Mouse (Mus musculus) adrenal gland, adult 2 months (tissue): ENCODE measurements around the gene Actr6. TPM values are rescaled to one million over a fixed set of nuclear protein-coding genes. Genes with fewer than 3 reads are reported as not detected.
"Not testable (repeated sequence)": the region's sequence is repeated elsewhere in the genome, so short reads cannot be mapped to it uniquely, and the experiment has no call there.

Experiments used
- DNase-seq: peaks from one replicate; pipeline ENCODE4 v3.0.0; 2021
- polyA plus RNA-seq: library from polyadenylated mRNA; depleted of rRNA; stranded (reverse); fragments of >200 nt; gene quantifications from 2 replicates; pipeline ENCODE4 v1.2.3, GENCODE M21; 2012; rRNA removed
- total RNA-seq, 2 experiments: library from RNA; stranded (reverse); gene quantifications; 2 replicates each; pipeline ENCODE4 v1.2.3; 2021

The Actr6 gene
- total and polyA plus RNA-seq, 3 experiments = 0.42 to 21.3 (median 15.4) TPM

DNA sequence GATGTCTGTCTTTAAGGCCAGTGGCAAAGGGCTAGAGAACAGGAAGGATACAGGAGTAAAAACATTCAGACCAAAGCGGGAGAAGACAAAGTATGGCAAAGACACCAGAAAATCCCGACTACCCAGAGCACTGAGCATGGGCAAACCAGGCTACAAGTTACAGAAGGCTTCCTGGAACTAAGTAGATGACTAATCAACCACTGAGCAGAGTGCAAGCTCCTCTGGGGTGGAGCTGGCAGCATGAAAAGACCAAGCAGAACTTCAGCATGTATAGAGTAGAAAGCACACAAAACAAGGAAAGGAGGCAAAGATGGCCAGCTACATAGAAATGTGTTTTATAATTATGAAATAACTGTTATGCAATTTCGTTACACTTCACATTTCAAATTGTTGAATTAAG lies 51.6 kb downstream of the Actr6 start:
- DNase-seq = no peak

- no peak for DNase-seq
Measured at GRCm38 (mm10) chr10:89679448-89679847, 52.6 kb downstream of the Actr6 start.

GRCm38 (mm10) chr10:89678054-89678453 lies 54.0 kb downstream of the Actr6 start:
- no peak for DNase-seq

GRCm38 (mm10) chr10:89676609-89677008 lies 55.5 kb downstream of the Actr6 start:
- no peak for DNase-seq

DNA sequence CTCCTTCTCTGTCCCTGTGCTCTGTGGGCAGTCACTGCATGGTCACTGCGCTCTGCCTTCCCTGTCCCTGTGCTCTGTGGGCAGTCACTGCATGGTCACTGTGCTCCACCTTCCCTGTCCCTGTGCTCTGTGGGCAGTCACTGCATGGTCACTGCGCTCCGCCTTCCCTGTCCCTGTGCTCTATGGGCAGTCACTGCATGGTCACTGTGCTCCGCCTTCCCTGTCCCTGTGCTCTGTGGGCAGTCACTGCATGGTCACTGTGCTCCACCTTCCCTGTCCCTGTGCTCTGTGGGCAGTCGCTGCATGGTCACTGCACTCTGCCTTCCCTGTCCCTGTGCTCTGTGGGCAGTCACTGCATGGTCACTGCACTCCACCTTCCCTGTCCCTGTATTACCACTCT lies 61.7 kb downstream of the Actr6 start:
- not testable (repeated sequence) for DNase-seq

GRCm38 (mm10) chr10:89667571-89667970 lies 64.5 kb downstream of the Actr6 start:
- no peak for DNase-seq

- DNase-seq = no peak
Measured at GRCm38 (mm10) chr10:89665679-89666078, 66.4 kb downstream of the Actr6 start.

DNA sequence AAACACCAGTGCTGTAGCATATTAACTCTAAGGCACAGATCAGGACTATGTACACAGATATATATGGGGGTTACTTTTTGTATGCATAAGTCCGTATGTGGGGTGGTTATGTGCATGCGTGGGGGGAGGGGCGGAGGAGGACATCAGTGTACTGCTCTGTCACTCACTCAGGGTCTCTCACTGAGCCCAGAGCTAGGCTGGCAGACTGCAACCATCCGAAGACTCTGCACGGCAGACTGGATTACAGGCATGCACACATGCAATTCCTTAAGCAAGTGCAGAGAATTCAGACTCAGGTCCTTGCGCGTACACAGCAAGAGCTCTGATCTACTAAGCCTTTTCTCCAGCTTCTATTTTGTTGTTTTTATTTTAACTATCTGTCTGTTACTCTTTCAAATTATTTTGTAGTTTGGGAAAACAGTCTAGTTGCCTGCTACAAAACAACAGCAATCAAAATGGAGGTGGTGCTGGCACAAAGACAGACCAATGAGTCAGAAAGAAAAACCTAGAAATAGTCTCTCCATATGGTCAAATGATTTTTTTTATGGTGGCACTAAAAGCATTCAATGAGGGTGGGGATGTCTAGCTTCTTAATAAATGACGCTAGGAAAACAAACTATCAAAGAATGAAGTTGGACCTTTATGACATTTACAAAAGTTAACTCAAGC lies 67.0 kb downstream of the Actr6 start:
- no peak for DNase-seq

Other genes with a start within 250 kb of the Actr6 start
- gene Nr1h4, start 198.7 kb downstream of the Actr6 start, total RNA-seq = 10 to 100 TPM; 20.3 to 23.5 TPM
- gene Nr1h4, start 198.7 kb downstream of the Actr6 start, polyA plus RNA-seq = 6.3 and 8.4 TPM in 2 replicates
- gene Slc17a8, start 111.0 kb downstream of the Actr6 start, total RNA-seq = not detected
- not detected in 2 replicates for gene Slc17a8, start 111.0 kb downstream of the Actr6 start, polyA plus RNA-seq
- 10 to 100 TPM; 36.6 to 57.4 TPM for gene Scyl2, start 46.0 kb downstream of the Actr6 start, total RNA-seq
- gene Scyl2, start 46.0 kb downstream of the Actr6 start, polyA plus RNA-seq = 11.1 and 13.3 TPM in 2 replicates
- 10 to 100 TPM; 71.5 to 80.9 TPM for gene Uhrf1bp1l, start 12.7 kb upstream of the Actr6 start, total RNA-seq
- gene Uhrf1bp1l, start 12.7 kb upstream of the Actr6 start, polyA plus RNA-seq = 11.9 and 14.6 TPM in 2 replicates
- gene Anks1b, start 141.2 kb upstream of the Actr6 start, total RNA-seq = under 1 TPM; 0.72 to 0.86 TPM
- 0.31 and 0.50 TPM in 2 replicates for gene Anks1b, start 141.2 kb upstream of the Actr6 start, polyA plus RNA-seq